12 mouse cellular contexts compared by ENCODE assay signal in the genomic region with DNA sequence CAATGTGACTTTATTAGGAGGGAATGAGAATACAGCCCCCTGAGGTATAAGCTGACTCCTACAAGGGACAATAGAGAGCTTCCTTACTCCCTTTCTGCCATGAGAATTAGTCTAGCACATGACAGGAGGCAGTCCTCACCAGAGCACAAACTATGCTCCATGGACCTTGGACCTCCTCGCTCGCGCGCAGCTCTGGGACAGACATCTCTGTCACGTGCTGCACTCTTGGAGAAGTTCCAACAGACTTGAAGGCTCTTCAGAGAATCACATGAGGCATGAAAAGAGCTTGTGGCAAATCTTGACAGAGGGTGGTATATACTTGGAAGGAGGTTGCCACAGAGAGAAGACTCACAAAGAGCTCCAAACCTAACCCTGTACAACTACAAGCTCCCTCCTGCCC. TPM values are rescaled to one million over a fixed set of nuclear protein-coding genes. Genes with fewer than 3 reads are reported as not detected.
A peak's percentile ranks its signal among the peaks of the same experiment; 100 is the strongest.
DNase-seq lines count a peak whose midpoint lies in the region; ATAC-seq and TF ChIP-seq lines count a peak whose summit lies in the region.
"Had no signal": no experiment of that assay in that cellular context is flagged by ENCODE, and none has a peak within 500 bp of the region (broad histone marks: within the 10 kb centered on the region; RNA-seq: fewer than 3 reads in every experiment).

No protein-coding gene starts in this region.

- H3K4me1 ChIP-seq in midbrain, postnatal 0 days (ENCODE audit: insufficient read depth, low read length) = no peaks in the 10 kb centered on the region
- H3K4me1 ChIP-seq: neural tube, embryonic 15.5 days had no signal

- no peak overlapping the region for H3K4me2 ChIP-seq in midbrain, postnatal 0 days (ENCODE audit: low read depth, low read length, poor library complexity, severe bottlenecking)
- H3K4me2 ChIP-seq: neural tube, embryonic 15.5 days had no signal

- no peak overlapping the region for H3K27ac ChIP-seq in midbrain, postnatal 0 days (ENCODE audit: low read depth, low read length)
- H3K27ac ChIP-seq: macrophage; neural tube, embryonic 15.5 days had no signal

- H3K27me3 ChIP-seq in C2C12 (ENCODE audit: control insufficient read depth, insufficient read depth, insufficient read length) = no peaks in the 10 kb centered on the region
- no peaks in the 10 kb centered on the region for H3K27me3 ChIP-seq in midbrain, postnatal 0 days (ENCODE audit: insufficient read depth, low read length)

- TF ChIP-seq CTCF in C2C12 (IDR thresholded peaks at IDR 0.05; ENCODE audit: control insufficient read depth, insufficient read depth, insufficient read length) = no peak
- no peak for TF ChIP-seq CTCF in midbrain, postnatal 0 days (IDR thresholded peaks at IDR 0.05)

- no peaks in the 10 kb centered on the region for H3K79me3 ChIP-seq in C2C12 (ENCODE audit: low read depth)

- WGBS in midbrain, postnatal 0 days = 84% methylated on average over 5 of the region's 5 CpGs

- H3K79me2 ChIP-seq in C2C12 (ENCODE audit: control insufficient read depth, insufficient read depth) = no peaks in the 10 kb centered on the region

- no peaks in the 10 kb centered on the region for H3K36me3 ChIP-seq in C2C12 (ENCODE audit: control insufficient read depth, insufficient read depth)
- H3K36me3 ChIP-seq in midbrain, postnatal 0 days (ENCODE audit: insufficient read depth, low read length) = no peaks in the 10 kb centered on the region
- H3K36me3 ChIP-seq: neural tube, embryonic 15.5 days had no signal

- H3K9me3 ChIP-seq in midbrain, postnatal 0 days (ENCODE audit: low read length) = no peaks in the 10 kb centered on the region
- H3K9me3 ChIP-seq: neural tube, embryonic 15.5 days had no signal

- H3ac ChIP-seq in C2C12 (ENCODE audit: control insufficient read depth, insufficient read length, low read depth) = no peak overlapping the region

- no peak for ATAC-seq in midbrain, postnatal 0 days (ENCODE audit: low FRiP score)
- ATAC-seq: midbrain, embryonic 16.5 days had no signal

- H3K4me3 ChIP-seq in C2C12 (ENCODE audit: insufficient read depth, poor library complexity, severe bottlenecking) = no peak overlapping the region
- H3K4me3 ChIP-seq in midbrain, postnatal 0 days (ENCODE audit: low read depth, low read length) = no peak overlapping the region
- H3K4me3 ChIP-seq: neural tube, embryonic 15.5 days had no signal

- no peak overlapping the region for H3K9ac ChIP-seq in midbrain, postnatal 0 days (replicated peaks; ENCODE audit: low read length, poor library complexity, severe bottlenecking)
- H3K9ac ChIP-seq: neural tube, embryonic 15.5 days had no signal

- DNase-seq in adrenal gland, adult 2 months = peak; percentile 49
- DNase-seq in adrenal gland, postnatal 4 days (ENCODE audit: low spot score in 2 of 2) = no peak
- peak; percentile 96 for DNase-seq in kidney, adult 9 months
- DNase-seq in lung, postnatal 10 days = peak; percentile 56
- no peak for DNase-seq in midbrain, postnatal 0 days (ENCODE audit: low spot score)
- no peak for DNase-seq in spleen, postnatal 10 days (ENCODE audit: low spot score in 2 of 2)
- DNase-seq in spleen, postnatal 4 days (ENCODE audit: low spot score in 2 of 2) = no peak
- DNase-seq: cerebellum, postnatal 36 days had no signal

TF ChIP-seq in C2C12, 6 proteins besides CTCF, POLR2A, EP300 and RAD21:
- TF ChIP-seq MYOD1 (IDR thresholded peaks at IDR 0.05; ENCODE audit: control insufficient read depth, insufficient read length, low read depth) (no peak), MYOG (IDR thresholded peaks at IDR 0.05; ENCODE audit: control insufficient read depth, extremely low read depth, insufficient read length) (no peak), USF1 (IDR thresholded peaks at IDR 0.05; ENCODE audit: low read depth) (peak; percentile 20), MAX (IDR thresholded peaks at IDR 0.05) (no peak), CEBPB (IDR thresholded peaks at IDR 0.05; ENCODE audit: low read depth) (no peak), FOSL1 (IDR thresholded peaks at IDR 0.05; ENCODE audit: insufficient read depth, low read length, poor library complexity, severe bottlenecking) (no peak)
TF ChIP-seq in C2C12: peak in this region for 1.

RNA-seq across cellular contexts. Expression of a gene that starts 46.9 kb away (rescaled TPM):
- total RNA-seq in adrenal gland, adult 2 months (2021) = 1 to 10 TPM; 1.3 to 2.2 TPM
- polyA plus RNA-seq in adrenal gland, adult 2 months (2012; rRNA removed) = 1.5 and 1.7 TPM in 2 replicates
- total RNA-seq in adrenal gland, postnatal 4 days (2021) = 1 to 10 TPM; 2.8 to 4.3 TPM
- polyA plus RNA-seq in C2C12 (2012; fragmentation: generic; extraction: Trizol) = 0.02 TPM
- 0.42 and 2.0 TPM in 2 replicates for total RNA-seq in midbrain, postnatal 0 days (2014; rRNA removed)
- polyA plus RNA-seq in midbrain, postnatal 0 days (2015; fragmentation: Nextera tagmentation; extraction: Ambion mirVana) = 0.09 and 0.12 TPM in 2 replicates

Comparison
In these comparisons a context has a peak if more than half of its experiments do, and no peak if none do; other contexts are left out.
1. DNase-seq: peak in adrenal gland, adult 2 months (single experiment), kidney, adult 9 months (single experiment) and lung, postnatal 10 days (single experiment); none in adrenal gland, postnatal 4 days (0 of 2), midbrain, postnatal 0 days (single experiment), spleen, postnatal 10 days (0 of 2) and spleen, postnatal 4 days (0 of 2).